Mouse (Mus musculus): ENCODE data around the gene Gm20388.
A peak's percentile ranks its signal among the peaks of the same experiment; 100 is the strongest.
"Not testable (repeated sequence)": the region's sequence is repeated elsewhere in the genome, so short reads cannot be mapped to it uniquely, and the experiment has no call there.

The Gm20388 gene

DNA sequence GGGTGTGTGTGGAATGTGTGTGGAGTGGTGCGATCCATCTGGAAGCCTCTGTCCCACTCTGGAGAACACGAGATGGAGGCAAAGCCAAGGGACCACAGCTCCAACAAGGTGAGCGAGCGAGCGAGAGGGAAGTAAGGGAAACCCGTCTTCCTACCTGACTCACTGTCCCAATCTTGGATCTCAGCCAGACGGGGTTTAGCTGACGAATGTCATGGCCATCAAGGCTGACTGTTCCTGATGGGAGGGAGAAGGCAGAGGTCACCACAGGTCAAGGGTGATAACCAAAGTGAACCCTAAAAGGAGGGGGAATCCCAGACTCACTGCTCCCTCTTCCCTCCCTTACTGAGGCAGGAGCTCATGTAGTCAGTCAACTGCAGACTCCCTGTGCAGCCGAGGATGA, 4049.4 kb downstream of the Gm20388 start:
- no peak for DNase-seq (ENCODE audit: low read depth in 2 of 2, low spot score in 2 of 2)

DNA sequence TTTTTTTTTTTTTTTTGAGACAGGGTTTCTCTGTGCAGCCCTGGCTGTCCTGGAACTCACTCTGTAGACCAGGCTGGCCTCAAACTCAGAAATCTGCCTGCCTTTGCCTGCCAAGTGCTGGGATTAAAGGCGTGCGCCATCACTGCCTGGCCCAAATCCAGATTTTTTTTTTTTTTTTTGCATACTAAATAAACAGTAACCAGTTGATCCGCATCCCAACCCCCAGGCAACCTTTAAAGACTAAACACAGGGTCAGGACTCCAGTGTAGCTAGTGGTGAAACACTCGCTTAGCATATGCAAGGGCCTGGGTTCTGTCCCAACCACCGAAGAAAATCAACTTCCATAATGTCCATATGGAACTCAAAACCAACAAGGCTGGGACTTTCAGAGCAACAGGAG, 4049.9 kb downstream of the Gm20388 start:
- not testable (repeated sequence) for DNase-seq (ENCODE audit: low read depth in 2 of 2, low spot score in 2 of 2)

DNA sequence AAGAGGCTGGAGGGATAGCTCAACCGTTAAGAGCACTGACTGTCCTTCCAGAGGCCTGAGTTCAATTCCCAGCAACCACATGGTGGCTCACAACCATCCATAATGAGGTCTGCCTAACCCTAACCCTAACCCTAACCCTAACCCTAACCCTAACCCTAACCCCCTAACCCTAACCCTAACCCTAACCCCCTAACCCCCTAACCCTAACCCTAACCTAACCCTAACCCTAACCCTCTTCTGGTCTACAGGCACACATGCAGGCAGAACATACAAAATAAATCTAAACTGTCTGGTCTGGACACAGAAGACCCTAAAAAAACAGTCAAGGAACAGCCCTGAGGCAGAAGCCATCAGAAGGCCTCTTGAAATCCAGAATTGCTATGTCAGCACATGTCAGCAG, 4050.7 kb downstream of the Gm20388 start:
- no peak for DNase-seq (ENCODE audit: low read depth in 2 of 2, low spot score in 2 of 2)

GRCm38 (mm10) chr8:123966896-123967295, 4056.3 kb downstream of the Gm20388 start:
- DNase-seq (ENCODE audit: low read depth in 2 of 2, low spot score in 2 of 2) = no peak

DNA sequence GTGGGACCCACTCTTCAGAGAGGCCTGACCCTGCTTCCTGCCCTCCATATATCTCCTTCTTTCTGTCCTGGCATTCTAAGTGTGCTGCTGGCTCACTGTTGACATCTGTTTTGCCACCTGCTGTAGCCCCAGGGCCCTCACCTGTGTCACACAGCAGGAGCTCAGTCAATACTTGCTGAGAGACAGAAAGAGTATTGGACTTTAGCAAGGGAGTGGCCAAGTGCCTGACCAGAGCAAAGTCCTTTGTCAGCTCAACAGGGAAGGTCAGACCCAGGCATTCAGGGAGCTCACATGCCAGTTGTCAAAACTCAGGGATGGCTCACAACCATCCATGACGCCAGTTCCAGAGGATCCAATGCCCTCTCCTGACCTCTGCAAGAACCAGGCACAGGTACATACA, 4062.9 kb downstream of the Gm20388 start:
- no peak for DNase-seq (ENCODE audit: low read depth in 2 of 2, low spot score in 2 of 2)

DNA sequence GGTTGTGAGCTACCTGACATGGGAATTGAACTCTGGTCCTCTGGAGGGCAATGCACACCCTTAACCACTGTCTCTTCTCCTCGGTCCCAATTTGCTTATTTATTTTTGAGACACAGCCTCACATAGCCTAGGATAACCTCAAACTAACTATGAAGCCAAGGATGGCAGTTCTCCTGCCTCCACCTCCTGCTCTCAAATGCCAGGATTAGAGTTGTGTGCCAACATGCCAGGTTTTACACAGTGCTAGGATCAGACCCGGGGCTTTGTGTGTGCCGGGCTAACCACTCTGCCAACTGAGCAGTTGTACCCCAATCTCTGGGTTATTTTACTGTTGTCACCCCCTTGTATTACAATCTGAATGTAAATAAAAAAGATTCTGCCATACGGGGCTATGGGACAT, 4066.9 kb downstream of the Gm20388 start:
- DNase-seq (ENCODE audit: low read depth in 2 of 2, low spot score in 2 of 2) = no peak

DNA sequence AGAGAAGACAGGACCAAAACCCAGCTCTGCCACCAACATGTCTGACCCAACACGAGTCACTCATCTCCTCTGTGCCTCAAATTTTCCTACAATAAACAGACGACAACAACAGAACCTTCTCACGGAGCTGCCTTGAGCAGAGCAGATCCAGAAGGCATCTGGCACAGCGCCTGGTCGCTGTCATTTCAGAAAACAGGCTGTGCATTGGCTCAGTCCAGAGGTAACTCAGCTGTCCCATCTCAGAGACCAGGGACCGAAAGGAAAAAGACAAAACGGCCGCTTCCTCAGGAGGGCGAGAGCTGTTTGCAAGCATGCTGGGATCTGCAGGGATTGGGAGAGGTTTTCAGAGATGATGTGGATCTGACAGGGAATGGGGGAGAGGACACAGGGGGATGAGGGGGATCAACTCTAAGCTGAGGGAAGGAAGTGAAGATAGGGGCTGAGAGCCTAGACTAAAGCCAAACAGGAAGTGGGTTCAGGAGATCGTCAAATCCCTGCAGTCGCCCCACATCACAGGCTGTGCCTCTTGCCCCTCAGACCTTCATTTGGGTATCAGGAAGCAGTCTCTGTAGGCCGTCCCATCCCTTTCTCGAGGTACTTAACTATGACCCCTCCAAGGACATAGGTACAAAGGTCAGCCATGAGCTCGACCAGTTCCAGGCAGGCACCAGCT, 4067.7 kb downstream of the Gm20388 start:
- DNase-seq (ENCODE audit: low read depth in 2 of 2, low spot score in 2 of 2) = no peak

DNA sequence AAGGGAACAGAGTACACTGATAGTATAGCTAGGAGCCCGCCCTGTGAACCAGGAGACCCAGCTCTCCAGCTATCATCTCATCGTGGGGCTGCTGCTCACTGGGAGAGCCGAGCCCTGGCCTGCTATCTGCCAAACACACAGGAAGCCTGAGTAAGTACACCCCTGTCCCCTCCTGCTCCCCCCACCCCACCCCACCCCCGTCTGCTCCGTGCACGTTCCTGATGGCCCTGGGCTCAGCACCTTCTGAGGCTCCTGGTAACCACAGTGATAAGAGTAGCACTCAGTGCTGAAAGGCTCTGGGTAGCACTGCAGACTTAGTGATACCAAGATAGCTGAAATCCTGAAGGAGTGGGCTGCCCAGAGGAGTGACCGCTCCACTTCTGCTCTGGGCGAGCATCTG, 4068.3 kb downstream of the Gm20388 start:
- no peak for DNase-seq (ENCODE audit: low read depth in 2 of 2, low spot score in 2 of 2)

DNA sequence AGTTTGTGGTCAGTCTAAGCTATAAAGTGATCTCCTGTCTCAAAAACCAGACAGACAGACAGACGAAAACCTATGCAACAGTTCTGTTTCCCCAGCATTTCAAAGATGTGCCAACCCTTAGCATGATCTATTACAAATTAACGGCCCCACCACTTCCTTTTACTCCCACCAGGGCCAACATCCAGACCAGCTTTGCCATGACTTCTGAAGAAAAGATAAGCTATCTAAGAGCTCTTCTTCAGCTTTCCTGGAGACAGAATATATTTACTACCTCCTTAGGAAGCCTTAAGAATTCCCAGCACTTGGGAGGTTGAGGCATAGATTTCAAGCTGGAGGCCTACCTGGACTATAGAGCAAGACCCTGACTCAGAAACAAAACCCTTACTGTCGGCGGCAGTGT, 4069.6 kb downstream of the Gm20388 start:
- no peak for DNase-seq (ENCODE audit: low read depth in 2 of 2, low spot score in 2 of 2)

DNA sequence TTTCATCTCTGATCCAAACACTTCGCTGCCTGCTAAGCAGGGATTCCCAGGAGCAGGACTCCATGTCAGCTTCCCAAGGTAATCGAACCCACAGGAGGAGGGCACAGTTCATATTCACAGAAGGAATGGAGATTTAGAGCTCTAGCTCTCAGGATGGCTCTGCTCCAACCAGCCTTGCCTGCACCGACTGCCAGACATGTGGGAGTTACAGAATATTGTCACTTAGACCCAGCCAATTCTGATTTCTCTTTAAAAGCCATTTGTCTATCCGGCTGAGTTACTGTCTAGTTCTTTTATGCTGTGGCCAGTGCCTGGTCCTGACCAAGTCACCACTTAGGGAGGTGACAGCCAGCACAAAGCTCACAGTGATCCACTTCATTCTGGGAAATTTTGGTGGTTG, 4071.0 kb downstream of the Gm20388 start:
- DNase-seq (ENCODE audit: low read depth in 2 of 2, low spot score in 2 of 2) = no peak

DNA sequence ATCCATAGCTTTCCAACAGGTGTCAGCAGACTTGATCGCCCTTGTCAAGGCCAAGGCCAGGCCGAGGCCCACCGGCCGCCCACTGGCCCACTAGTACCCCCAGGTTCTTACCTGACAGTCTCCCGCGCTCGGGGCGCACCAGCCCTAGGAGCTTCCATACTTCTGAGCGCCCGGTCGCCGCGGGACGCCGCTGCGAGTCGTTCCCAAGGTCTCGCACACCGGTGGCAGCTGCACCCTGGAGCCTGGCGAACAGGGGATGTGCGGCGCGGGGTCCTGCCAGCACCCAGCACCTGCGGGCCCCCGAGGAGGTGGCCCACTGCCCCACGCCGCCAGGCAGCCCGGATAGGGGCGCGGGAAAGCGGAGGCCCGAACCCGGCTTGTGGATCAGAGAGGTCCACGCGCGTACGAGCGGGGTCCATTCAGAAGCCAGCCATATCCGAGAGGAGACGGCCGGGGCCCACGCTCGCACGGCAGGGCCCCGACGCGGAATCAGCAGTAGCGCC, 4071.7 kb downstream of the Gm20388 start:
- DNase-seq (ENCODE audit: low read depth in 2 of 2, low spot score in 2 of 2) = peak; percentile 14 to 24

- peak; percentile 30 to 34 for DNase-seq (ENCODE audit: low read depth in 2 of 2, low spot score in 2 of 2)
Measured at GRCm38 (mm10) chr8:123982826-123983400, 4072.3 kb downstream of the Gm20388 start, which contains the start of gene Abcb10. Abcb10 (minus strand) TSS chr8:123983122.

- no peak for DNase-seq (ENCODE audit: low read depth in 2 of 2, low spot score in 2 of 2)
Measured at GRCm38 (mm10) chr8:123988605-123989038, 4078.0 kb downstream of the Gm20388 start.

DNA sequence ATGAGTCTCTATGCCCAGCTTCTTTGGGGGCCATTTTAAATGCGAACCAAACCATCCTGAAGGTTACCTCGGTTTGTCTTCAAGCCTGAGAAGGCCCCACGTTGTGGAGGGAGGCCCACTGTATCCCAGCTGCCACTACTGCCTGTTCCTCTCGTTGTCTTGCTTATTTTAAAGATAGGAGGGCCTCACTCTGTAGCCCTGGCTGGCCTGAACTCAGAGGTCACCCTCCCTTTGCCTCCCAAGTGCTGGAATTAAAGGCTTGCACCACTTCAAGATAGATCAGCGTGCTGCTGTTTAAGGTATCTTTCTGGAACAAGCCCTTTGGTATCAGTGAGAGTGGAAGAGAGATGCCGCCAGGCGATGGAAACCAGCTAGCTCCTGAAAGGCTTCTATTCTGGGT, 4078.5 kb downstream of the Gm20388 start:
- DNase-seq (ENCODE audit: low read depth in 2 of 2, low spot score in 2 of 2) = no peak

GRCm38 (mm10) chr8:123990277-123991049, 4079.8 kb downstream of the Gm20388 start:
- DNase-seq (ENCODE audit: low read depth in 2 of 2, low spot score in 2 of 2) = no peak

- no peak for DNase-seq (ENCODE audit: low read depth in 2 of 2, low spot score in 2 of 2)
Measured at GRCm38 (mm10) chr8:123992587-123992986, 4081.9 kb downstream of the Gm20388 start.

GRCm38 (mm10) chr8:123993597-123993996, 4083.0 kb downstream of the Gm20388 start:
- no peak for DNase-seq (ENCODE audit: low read depth in 2 of 2, low spot score in 2 of 2)

GRCm38 (mm10) chr8:123993997-123994396, 4083.4 kb downstream of the Gm20388 start:
- DNase-seq (ENCODE audit: low read depth in 2 of 2, low spot score in 2 of 2) = no peak

GRCm38 (mm10) chr8:123999568-123999967, 4088.9 kb downstream of the Gm20388 start:
- no peak for DNase-seq (ENCODE audit: low read depth in 2 of 2, low spot score in 2 of 2)

DNA sequence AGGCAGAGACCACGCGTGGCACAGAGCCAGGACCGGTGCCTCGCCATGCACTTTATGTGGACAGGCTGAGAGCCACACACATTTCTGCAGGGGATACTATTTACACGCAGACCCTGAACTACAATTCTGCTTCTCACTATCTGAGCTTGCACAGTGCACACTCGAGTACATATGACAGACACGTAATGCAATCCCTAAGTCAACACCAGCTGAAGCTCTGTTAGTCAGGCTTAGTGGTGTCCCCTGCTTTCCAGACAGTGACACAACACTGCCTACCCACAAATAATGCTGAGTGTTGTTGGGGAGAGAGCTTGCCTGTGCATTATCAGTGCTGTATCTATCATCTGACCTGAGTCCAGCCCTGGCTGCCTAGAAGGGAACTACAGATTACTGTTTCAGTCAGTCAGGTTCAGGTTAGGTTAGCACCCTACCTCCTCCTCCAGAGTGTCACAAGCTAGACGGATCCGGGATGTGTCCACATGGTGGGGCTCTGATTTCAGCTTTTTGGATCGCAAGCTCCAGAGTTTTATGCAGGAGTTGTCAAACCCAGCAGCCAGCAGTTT, 4092.0 kb downstream of the Gm20388 start:
- no peak for DNase-seq (ENCODE audit: low read depth in 2 of 2, low spot score in 2 of 2)

DNA sequence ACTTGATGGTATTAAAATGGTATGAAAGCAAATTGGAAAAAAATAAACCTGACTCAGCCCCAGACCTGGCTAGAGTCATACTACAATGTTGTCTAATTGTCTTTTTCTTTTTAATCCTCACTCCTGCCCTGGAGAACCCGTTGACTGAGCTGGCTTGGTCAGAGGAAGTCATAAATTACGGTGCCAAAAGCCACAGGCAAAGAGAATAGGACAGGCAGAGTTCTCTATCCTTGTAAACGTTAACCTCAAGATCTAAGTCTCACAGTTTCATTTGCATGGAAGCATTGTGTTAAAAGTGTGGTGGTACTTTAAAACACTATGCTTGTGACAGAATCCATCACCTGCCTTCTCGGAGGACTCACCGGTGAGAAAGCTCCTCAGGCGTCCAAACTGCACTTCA, 4097.2 kb downstream of the Gm20388 start:
- no peak for DNase-seq (ENCODE audit: low read depth in 2 of 2, low spot score in 2 of 2)

DNA sequence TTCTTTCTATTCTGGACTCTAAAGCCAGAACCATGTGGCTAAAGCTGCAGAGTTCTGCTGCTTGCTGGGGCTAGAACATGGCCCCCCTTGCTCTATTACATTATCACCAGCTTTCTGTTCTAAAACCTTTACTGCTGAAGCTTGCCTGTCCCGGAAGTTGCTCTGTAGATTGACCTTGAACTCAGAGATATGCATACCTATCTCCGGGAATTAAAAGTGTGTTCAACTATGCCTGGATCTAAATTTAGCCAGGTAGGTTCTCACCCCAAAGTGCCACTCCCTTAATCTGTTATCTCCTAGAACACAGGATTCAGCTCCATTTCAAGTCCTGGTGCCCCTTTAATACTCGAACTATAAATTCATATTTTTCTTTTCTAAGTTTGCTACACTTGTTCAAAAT, 4100.9 kb downstream of the Gm20388 start:
- no peak for DNase-seq (ENCODE audit: low read depth in 2 of 2, low spot score in 2 of 2)
